Mouse (Mus musculus) thymus, adult 2 months (tissue): ENCODE data around the gene Nipsnap3b.

ENCODE experiments used
- CTCF ChIP-seq: fragments of 200-500 bp; IDR thresholded peaks from 2 replicates; pipeline ENCODE4 v1.5.1; 2012; ENCODE audit warnings: mild to moderate bottlenecking, control low read depth, low read length, moderate library complexity, borderline replicate concordance; ENCODE audit not compliant: control insufficient read depth, poor library complexity, insufficient read depth; ENCODE audit errors: extremely low read depth
- POLR2A ChIP-seq: fragments of 200-500 bp; IDR thresholded peaks from 2 replicates; pipeline ENCODE4 v1.6.1; 2012; ENCODE audit warnings: mild to moderate bottlenecking, low read length, control low read depth, moderate library complexity; ENCODE audit not compliant: control insufficient read depth, poor library complexity, insufficient read depth; ENCODE audit errors: extremely low read depth

- no peak for TF ChIP-seq CTCF
- no peak for TF ChIP-seq POLR2A
Observed at GRCm38 (mm10) chr4:53009183-53009582, 2.5 kb upstream of the Nipsnap3b start.
